Mouse (Mus musculus): ENCODE measurements at regions not wholly inside any gene's neighbourhood (a gene's known extent, or its start where the extent isn't known, plus 50 kb on each side); places are given as distances from the start of the nearest gene placed in this dataset.

DNA sequence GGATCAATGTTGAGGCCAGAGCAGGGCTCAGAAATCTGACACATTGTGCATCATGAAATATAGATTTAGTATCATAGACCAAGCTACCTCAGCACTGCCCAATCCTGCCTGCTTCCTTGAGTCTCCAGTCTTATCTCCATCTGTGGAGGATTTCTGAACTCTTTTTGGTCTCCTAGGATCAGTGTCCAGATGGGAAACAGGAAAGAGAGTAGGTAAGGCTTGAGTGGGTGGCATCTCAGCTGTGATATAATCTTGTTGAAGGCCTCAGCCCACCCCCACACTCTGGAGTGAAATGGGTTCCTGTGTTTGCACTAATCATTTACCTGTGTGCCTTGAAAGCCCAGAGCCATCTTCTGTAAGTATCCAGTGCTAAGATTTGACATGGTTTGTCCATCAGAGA lies 74.3 kb upstream of the Aff3 start:
- DNase-seq (ENCODE audit: low spot score in 2 of 2) = peak in 1 of 2 experiments; percentile 52
- intact Hi-C loops (cut with DNase I) = no loop called here

DNA sequence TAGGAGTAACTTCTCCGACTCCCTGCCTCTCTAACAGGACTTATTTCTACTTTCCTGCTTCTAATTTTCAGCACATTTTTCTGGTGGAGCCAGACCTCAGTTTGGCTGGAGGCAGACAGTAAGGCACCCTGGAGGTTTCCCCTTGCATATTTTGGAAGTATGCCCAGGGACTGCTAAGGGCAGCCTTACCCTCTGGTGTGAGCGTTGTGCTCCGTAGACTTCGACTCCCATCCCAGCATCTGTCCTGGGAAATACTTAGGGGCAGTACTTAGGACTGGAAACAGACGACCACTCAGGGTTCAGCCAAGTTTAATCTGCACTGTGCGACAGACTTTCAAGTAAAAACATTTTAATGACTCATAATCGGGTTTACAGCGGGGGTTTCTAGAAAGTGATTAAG lies 71.0 kb upstream of the Aff3 start:
- intact Hi-C loops (cut with DNase I) = no loop called here
- no peak for DNase-seq (ENCODE audit: low spot score in 2 of 2)

DNA sequence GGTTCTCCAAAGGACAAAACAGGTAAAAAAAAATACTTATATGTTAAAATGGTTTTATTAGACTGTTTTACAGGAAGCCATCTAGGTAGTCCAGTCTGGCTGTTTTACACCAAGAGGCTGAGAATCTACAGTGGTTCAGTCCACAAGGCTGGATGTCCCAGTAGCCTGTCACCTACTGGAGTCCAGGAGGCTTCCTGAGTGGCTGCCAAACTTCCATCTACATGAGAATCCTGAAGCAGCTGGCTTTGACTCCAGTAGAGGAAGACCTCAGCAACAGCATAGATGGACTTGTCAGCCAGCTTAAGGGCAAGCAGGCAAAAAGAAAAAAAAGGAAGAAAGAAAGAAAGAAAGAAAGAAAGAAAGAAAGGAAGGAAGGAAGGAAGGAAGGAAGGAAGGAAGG lies 68.4 kb upstream of the Aff3 start:
- intact Hi-C loops (cut with DNase I) = loop anchor here (5.0 kb wide), 1 partner anchor 401 kb away; no protein-coding TSS in a partner anchor

DNA sequence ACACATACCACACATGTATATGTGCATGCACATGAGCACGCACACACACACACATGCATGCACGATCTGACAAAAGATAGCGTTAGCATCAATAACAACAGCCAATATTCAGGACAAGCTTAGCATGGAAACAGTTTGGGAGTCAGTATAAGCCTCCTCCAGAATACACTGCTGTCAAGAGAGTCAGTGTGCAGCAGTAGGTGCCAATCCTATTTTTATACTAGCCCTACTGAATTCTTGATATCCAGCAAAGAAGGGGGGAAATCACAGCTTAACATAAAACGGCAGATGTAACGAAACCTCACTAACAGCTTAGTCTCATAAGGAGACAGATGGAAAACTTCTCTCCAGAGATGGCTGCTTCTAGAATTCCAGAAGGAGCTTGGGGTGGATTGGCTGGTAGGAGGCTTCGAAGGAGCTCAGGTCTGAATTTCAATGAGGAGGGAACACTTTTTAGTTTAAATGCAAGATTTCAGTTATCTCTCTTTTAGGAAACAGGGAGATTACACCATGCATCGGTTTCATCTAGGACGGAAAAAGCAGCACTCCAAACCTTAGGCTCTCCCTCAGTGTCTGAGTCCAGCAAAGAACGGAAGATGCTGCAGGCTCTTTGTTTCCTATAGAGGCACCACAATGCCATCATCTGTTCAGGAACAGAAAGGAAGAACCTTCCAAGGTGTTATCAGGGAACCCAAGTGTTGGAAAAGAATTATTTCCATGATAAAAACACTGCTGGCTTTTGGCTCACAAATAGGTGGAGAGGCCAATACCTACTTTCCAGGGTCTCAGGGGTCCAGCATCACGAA lies 65.4 kb upstream of the Aff3 start:
- DNase-seq (ENCODE audit: low spot score in 2 of 2) = peak; percentile 32 to 85
- intact Hi-C loops (cut with DNase I) = loop anchor here (1.0 to 5.0 kb wide), 4 partner anchors 102 to 398 kb away; no protein-coding TSS in a partner anchor

More for the DNA sequence above, 68.4 kb upstream of the Aff3 start:
- no peak for DNase-seq (ENCODE audit: low spot score in 2 of 2)

DNA sequence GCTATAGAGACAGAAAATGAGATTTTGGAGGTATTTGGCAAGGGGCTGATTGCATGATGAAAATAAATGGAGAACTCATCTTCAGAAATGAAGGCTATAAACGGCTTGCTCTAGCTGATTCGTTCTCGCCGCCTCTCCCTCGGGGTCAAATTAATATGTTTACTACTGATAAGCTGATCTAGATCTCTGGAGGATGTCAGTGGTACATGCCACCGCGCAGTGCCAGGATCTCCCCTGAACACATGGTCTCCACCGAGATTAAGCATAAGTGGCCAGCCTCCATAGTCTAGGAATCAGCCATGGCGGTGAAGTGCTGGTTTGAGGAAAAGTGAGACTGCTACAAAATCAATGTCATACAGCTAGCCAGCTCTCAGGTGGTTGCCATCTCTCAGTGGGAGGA lies 61.0 kb upstream of the Aff3 start:
- DNase-seq (ENCODE audit: low spot score in 2 of 2) = no peak
- intact Hi-C loops (cut with DNase I) = no loop called here

DNA sequence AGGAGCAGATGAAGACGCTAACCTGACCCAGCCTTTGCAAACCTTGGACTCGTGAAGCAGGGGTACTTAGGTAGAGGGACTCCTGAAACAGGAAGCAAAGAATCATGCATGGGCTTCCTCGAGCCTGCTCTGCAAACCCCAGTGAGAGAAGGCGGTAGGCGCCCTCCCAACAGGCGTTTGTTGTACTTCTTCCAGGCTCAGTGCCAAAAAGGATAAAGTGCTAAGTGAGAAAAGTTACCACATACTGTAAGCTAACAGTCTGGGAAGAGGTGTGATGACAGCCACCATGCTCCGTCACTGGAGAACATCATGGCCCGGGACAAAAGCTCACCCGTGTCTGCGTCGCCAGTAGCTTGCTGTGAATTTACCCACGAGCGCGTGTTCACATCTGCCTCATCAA lies 59.9 kb upstream of the Aff3 start:
- intact Hi-C loops (cut with DNase I) = no loop called here

DNA sequence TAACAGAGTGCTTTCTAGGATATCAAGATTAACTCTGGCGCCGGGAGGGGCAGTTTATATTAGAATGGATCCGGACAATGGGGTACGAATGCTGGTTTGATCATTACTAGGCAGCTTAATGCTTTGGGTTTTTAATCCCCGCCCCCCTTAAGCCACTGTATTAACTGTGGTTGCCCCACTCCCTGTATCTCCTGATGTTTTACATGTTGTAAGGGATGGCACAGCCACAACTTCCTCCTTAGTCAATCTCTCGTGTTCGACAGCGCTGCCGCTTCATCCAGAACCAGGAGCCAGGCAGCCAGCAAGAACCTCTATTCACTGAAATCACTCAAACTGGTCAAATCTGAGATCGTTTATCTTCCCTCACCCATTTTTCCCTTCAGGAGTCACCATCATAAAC lies 57.4 kb upstream of the Aff3 start:
- no peak for DNase-seq (ENCODE audit: low spot score in 2 of 2)
- intact Hi-C loops (cut with DNase I) = no loop called here

More for the DNA sequence above, 59.9 kb upstream of the Aff3 start:
- no peak for DNase-seq (ENCODE audit: low spot score in 2 of 2)

DNA sequence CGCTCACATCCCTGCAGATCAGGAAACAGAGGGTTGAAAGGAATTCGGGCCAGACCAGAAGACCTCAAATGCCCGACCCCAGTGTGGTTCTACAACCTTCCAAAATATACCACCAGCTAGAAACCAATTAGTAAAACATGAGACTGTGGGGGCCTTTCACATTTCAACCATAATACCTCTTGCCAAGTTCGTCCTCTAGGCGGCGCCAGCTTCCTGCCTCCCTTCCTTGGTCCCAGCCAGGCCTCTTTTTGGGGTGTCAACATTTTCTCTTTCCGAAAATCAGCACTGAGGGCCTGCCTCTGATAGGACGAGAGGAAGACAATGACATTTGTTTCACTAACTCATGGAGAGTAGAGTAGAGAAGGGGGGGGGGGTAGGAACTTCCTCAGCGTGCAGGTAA lies 55.5 kb upstream of the Aff3 start:
- intact Hi-C loops (cut with DNase I) = no loop called here
- no peak for DNase-seq (ENCODE audit: low spot score in 2 of 2)

DNA sequence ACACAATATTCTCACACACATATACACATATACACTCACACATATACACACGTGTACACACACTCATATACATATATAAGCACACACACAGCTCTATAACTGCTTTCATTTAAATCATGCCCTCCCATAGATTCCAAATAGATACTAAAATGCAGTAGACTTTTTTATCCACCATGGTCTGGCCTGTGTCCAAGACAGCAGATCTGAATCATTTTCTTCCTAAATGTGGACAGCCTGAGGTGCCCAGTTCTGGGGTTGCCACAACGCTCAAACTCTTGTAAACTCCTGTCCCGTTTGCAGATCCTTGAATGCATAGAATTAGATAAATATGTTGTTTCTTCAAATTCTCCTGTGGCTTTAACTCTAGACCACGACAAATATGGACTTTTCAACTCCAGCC lies 50.9 kb upstream of the Aff3 start:
- intact Hi-C loops (cut with DNase I) = no loop called here
- peak in 1 of 2 experiments; percentile 16 for DNase-seq (ENCODE audit: low spot score in 2 of 2)
